ENCODE assay signal across 8 mouse cellular contexts in the genomic region with DNA sequence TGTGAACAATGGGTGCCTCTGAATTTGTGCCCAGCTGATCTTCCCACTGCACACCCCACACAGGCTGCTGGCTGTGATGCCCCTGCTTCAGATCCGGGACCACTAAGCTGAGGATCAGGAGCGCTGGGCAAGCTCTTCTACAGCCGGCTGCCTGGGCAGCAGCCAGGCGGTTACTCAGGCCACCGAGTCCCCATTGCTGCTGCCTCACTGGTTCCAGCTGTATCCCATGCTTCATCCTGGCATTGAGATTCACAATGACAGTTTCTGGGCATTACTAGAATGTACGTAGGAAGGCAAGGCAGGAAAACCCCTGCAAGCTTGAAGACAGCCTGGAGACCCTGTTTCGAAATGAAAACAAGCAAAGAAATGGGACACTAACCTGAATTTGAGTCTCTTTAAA.
DNase-seq lines count a peak whose midpoint lies in the region; ATAC-seq and TF ChIP-seq lines count a peak whose summit lies in the region.

No protein-coding gene starts in this region.

- 43% methylated on average over 7 of the region's 7 CpGs for WGBS in kidney, postnatal 0 days
- 67% methylated on average over 7 of the region's 7 CpGs for WGBS in embryonic facial prominence, embryonic 15.5 days
- WGBS in hindbrain, embryonic 16.5 days: 33% methylated on average over 7 of the region's 7 CpGs
- WGBS in lung, embryonic 16.5 days: 49% methylated on average over 7 of the region's 7 CpGs

- no peak for DNase-seq in kidney, postnatal 0 days (ENCODE audit: low spot score)
- DNase-seq in kidney, adult 9 months: no peak
- DNase-seq in right cerebral cortex, postnatal 25 days: peak; percentile 19
- no peak for DNase-seq in cerebellum, adult 11-12 months
- DNase-seq in urinary bladder, postnatal 10 days (ENCODE audit: low spot score): no peak

- H3K9ac ChIP-seq in kidney, postnatal 0 days (ENCODE audit: low read depth, low read length): peak overlapping the region; percentile 23
- peak overlapping the region; percentile 19; the same call in 1 of the 2 replicates for H3K9ac ChIP-seq in embryonic facial prominence, embryonic 15.5 days
- H3K9ac ChIP-seq in hindbrain, embryonic 16.5 days (ENCODE audit: low read depth, low read length): peak overlapping the region; percentile 71
- peak overlapping the region; percentile 70 for H3K9ac ChIP-seq in lung, embryonic 16.5 days (ENCODE audit: low read length)

- TF ChIP-seq CTCF in kidney, postnatal 0 days (IDR thresholded peaks at IDR 0.05; ENCODE audit: low read depth): no peak

- H3K4me2 ChIP-seq in kidney, postnatal 0 days (ENCODE audit: low read length): peak overlapping the region; percentile 48; the same call in 1 of the 2 replicates
- H3K4me2 ChIP-seq in embryonic facial prominence, embryonic 15.5 days (replicated peaks): peak overlapping the region; percentile 56
- peak overlapping the region; percentile 81 for H3K4me2 ChIP-seq in hindbrain, embryonic 16.5 days (ENCODE audit: low read length)
- peak overlapping the region; percentile 69 for H3K4me2 ChIP-seq in lung, embryonic 16.5 days (ENCODE audit: low read depth, low read length)

- peaks cover 5% of the 10 kb centered on the region; the same call in 1 of the 2 replicates for H3K4me1 ChIP-seq in kidney, postnatal 0 days (replicated peaks; ENCODE audit: insufficient read depth, low read length)
- peaks cover 33% of the 10 kb centered on the region for H3K4me1 ChIP-seq in embryonic facial prominence, embryonic 15.5 days
- H3K4me1 ChIP-seq in hindbrain, embryonic 16.5 days (ENCODE audit: control insufficient read depth, insufficient read depth, low read depth, low read length): peaks cover 17% of the 10 kb centered on the region
- H3K4me1 ChIP-seq in lung, embryonic 16.5 days (replicated peaks; ENCODE audit: control insufficient read depth, insufficient read depth, low read length): peaks cover 13% of the 10 kb centered on the region

- ATAC-seq in kidney, postnatal 0 days (replicated peaks; ENCODE audit: low FRiP score, low read depth): no peak
- no peak for ATAC-seq in embryonic facial prominence, embryonic 15.5 days (ENCODE audit: insufficient number of reproducible peaks, low FRiP score, low TSS enrichment, low read depth)
- ATAC-seq in hindbrain, embryonic 16.5 days: peak; percentile 78
- peak; percentile 78 for ATAC-seq in lung, embryonic 16.5 days (ENCODE audit: low read depth)

- no peak overlapping the region for H3K27ac ChIP-seq in kidney, postnatal 0 days
- H3K27ac ChIP-seq in embryonic facial prominence, embryonic 15.5 days (replicated peaks): peak overlapping the region; percentile 48; the same call in 1 of the 2 replicates
- H3K27ac ChIP-seq in hindbrain, embryonic 16.5 days (ENCODE audit: low read depth, low read length): peak overlapping the region; percentile 95
- H3K27ac ChIP-seq in lung, embryonic 16.5 days (ENCODE audit: low read length): peak overlapping the region; percentile 83

- H3K36me3 ChIP-seq in kidney, postnatal 0 days (ENCODE audit: insufficient read depth, low read length): no peaks in the 10 kb centered on the region
- H3K36me3 ChIP-seq in embryonic facial prominence, embryonic 15.5 days: no peaks in the 10 kb centered on the region
- no peaks in the 10 kb centered on the region for H3K36me3 ChIP-seq in hindbrain, embryonic 16.5 days (ENCODE audit: control insufficient read depth, insufficient read depth, low read length)
- no peaks in the 10 kb centered on the region for H3K36me3 ChIP-seq in lung, embryonic 16.5 days (ENCODE audit: control insufficient read depth, insufficient read depth, low read length)

- no peaks in the 10 kb centered on the region for H3K27me3 ChIP-seq in kidney, postnatal 0 days (ENCODE audit: insufficient read depth, low read length)
- H3K27me3 ChIP-seq in embryonic facial prominence, embryonic 15.5 days: no peaks in the 10 kb centered on the region
- H3K27me3 ChIP-seq in hindbrain, embryonic 16.5 days (replicated peaks; ENCODE audit: control insufficient read depth, insufficient read depth, low read length): no peaks in the 10 kb centered on the region
- no peaks in the 10 kb centered on the region for H3K27me3 ChIP-seq in lung, embryonic 16.5 days (ENCODE audit: control insufficient read depth, insufficient read depth, low read depth, low read length)

- no peak overlapping the region for H3K4me3 ChIP-seq in kidney, postnatal 0 days (replicated peaks; ENCODE audit: low read depth, low read length)
- peak overlapping the region; percentile 37 for H3K4me3 ChIP-seq in embryonic facial prominence, embryonic 15.5 days (replicated peaks)
- peak overlapping the region; percentile 39 for H3K4me3 ChIP-seq in hindbrain, embryonic 16.5 days (ENCODE audit: low read length)
- peak overlapping the region; percentile 47 for H3K4me3 ChIP-seq in lung, embryonic 16.5 days (ENCODE audit: low read length)

- H3K9me3 ChIP-seq in kidney, postnatal 0 days (replicated peaks; ENCODE audit: low read length): no peaks in the 10 kb centered on the region
- no peaks in the 10 kb centered on the region for H3K9me3 ChIP-seq in embryonic facial prominence, embryonic 15.5 days (replicated peaks)
- H3K9me3 ChIP-seq in hindbrain, embryonic 16.5 days (ENCODE audit: control insufficient read depth, low read length): no peaks in the 10 kb centered on the region
- H3K9me3 ChIP-seq in lung, embryonic 16.5 days (ENCODE audit: control insufficient read depth, low read length): no peaks in the 10 kb centered on the region

Comparison
In these comparisons a context has a peak if more than half of its experiments do, and no peak if none do; other contexts are left out.
1. ATAC-seq: peak in hindbrain, embryonic 16.5 days (single experiment) and lung, embryonic 16.5 days (single experiment); none in kidney, postnatal 0 days (single experiment) and embryonic facial prominence, embryonic 15.5 days (single experiment).
2. H3K9ac ChIP-seq: peak in every context shown above with its lines; median percentile 71 in hindbrain, embryonic 16.5 days; 70 in lung, embryonic 16.5 days; 23 in kidney, postnatal 0 days; 19 in embryonic facial prominence, embryonic 15.5 days.
3. Peak in every context shown above with its lines, with median percentiles within 50 percentile points of each other: H3K4me2 ChIP-seq.